Mouse (Mus musculus): ENCODE data around the gene Ube2k.

DNA sequence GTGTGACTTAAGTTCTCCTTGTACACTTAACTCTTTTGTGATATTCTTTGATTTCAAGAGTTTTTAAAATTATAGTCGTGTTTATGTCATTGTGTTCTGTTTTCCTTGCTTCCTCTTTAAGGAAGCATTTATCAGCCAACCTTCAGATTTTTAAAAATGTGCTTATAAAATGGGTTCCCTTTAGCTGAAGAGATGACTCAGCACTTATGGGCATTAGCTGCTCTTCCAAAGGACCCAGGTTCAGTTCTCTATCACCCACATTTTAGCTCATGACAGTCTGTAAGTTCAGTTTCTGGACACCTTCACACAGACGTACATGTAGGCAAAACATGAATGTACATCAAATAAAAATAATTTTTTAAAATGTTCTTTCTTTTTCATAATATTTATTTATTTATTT is 55.4 kb downstream of the Ube2k start:
- TF ChIP-seq POLR2A (IDR thresholded peaks at IDR 0.05; ENCODE audit: extremely low read depth, insufficient read depth, low read length) (no peak), CTCF (IDR thresholded peaks at IDR 0.05; ENCODE audit: extremely low read depth, insufficient read depth, low read length) (no peak)
